Mouse (Mus musculus): ENCODE measurements around the gene Adamts8.

DNA sequence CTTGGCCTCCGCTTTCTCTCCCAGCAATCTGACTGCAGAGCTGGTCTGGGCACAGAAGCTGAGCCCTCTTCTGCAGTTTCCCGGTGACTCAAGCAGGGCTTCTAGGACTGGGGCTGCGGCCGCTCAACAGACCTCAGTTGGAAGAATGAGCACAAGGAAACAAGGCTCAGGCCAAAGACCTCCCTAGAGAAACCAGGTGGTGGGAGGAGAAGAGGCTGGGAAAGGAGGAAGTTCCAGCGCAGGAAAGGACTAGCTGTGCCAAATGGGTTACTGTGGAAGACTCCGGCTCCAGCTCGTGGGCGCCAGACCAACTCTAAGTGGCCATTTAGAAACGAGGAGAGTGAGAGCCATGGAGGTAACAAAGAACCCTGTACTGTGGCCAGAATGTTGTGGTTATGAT lies 22.7 kb upstream of the Adamts8 start:
- TF ChIP-seq POLR2A (IDR thresholded peaks at IDR 0.05; ENCODE audit: insufficient read depth, low read length) (no peak), EP300 (IDR thresholded peaks at IDR 0.05; ENCODE audit: insufficient read depth, low read depth, low read length) (no peak)
